Mouse (Mus musculus) spleen, adult 2 months (tissue): ENCODE measurements around the gene Paqr4.

Source experiments
- CTCF ChIP-seq: fragments of 200-500 bp; IDR thresholded peaks from 2 replicates; pipeline ENCODE4 v1.5.1; 2011; ENCODE audit warnings: mild to moderate bottlenecking, inconsistent platforms; ENCODE audit not compliant: insufficient read depth, insufficient read length, insufficient replicate concordance; ENCODE audit errors: extremely low read depth
- POLR2A ChIP-seq: fragments of 200-500 bp; IDR thresholded peaks from 2 replicates; pipeline ENCODE4 v1.6.1; 2011; ENCODE audit warnings: low read depth, low read length, inconsistent platforms

GRCm38 (mm10) chr17:23783352-23783751, 42.7 kb upstream of the Paqr4 start:
- TF ChIP-seq POLR2A (no peak), CTCF (no peak)
